Mouse (Mus musculus) spleen, adult 18-20 months (tissue): ENCODE data around the gene Zc2hc1c.

ENCODE experiments used
- DNase-seq, 2 experiments: peaks; one replicate each; pipeline ENCODE4 v3.0.0; 2022; ENCODE audit warnings: mixed read lengths in 2 of 2

Gene Zc2hc1c

DNA sequence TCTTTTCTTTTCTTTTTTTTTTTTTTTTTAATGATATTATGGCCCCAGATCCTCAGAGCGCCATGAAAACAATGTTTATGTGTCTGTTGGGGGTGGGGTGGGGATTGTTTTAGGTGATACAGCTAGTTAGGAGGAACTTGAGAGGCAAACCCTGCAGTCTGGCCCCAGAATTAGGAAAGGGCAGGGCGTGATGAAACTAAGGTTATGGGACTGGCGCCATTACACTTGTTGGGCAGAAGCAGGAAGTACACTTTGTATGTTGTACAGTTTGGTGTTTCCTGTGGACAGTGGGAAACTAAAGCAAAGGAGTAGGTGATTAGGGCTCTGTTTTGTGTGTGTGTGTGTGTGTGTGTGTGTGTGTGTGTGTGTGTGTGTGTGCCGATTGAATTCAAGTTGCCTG lies 51.6 kb downstream of the Zc2hc1c start:
- DNase-seq = peak in 1 of 2 experiments; percentile 10

DNA sequence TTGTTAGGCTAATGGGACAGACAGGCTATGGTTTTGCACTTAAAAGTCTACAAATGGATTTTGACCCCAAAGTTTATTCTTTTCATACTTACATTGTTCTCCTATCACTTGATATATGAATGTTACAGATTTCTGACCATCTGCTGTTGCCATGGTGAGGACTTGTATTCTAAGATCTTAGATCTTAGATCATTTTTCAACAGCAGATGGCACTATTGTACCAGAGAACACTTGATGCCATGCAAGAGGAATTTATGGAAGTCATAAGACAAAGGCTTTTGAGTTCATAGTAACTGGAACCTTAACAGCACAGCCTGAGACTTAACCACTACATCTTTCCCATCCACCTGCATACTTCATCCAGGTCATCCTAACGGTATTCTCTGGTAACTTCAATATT lies 52.7 kb downstream of the Zc2hc1c start:
- DNase-seq = no peak

DNA sequence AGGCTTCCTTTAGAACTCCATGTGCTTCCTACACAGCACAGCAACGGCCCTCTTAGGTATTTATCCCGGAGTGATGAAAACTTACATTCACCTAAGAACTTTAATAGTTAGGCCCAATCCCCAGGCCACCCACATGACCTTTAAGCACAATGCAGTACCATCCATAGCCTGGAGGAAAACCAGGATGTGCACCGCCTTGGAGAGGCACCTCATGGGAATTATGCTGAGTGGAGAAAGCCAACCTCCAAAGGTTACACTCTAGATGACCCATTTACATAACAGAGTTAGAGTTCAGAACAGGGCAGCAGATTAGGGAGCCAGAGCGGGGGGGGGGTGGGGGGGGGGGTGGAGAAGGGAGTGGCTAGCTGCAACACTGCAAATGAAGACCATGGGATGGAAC lies 53.9 kb downstream of the Zc2hc1c start:
- no peak for DNase-seq

DNA sequence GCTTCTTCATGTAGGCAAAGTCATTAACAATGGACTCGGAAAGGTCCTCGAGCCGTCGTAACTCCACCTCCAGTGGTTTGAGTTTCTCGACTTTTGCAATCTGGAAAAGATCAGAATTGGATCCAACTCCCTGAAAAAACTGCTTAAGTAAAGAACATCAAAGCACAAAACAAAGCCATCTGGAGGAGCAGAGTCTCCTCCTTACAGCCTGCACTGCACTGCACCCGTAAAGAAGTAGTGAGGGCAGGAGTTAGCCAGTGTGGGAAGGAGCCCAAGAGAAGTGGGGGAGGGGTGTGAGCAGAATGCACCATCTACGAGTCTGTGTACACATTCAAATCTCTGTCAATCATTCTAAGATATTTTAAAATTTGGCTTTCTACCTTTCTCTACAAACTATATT lies 55.9 kb downstream of the Zc2hc1c start:
- no peak for DNase-seq

DNA sequence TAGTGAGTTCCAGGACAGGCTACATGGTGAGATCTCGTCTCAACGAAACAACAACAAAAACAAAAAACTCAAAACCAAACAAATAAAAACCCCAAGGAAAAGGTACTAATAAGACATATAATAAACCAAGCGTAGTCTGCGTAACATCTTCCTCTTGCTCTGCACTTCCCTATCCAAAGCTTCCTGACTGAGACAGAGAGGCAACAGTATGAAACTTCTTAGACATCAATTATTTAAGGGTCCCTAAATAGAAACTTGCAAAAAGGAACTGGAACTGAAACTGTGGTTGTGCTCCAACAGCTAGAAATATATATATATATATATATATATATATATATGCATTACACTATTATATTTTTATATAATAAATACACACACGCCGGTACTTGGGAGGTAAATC lies 57.2 kb downstream of the Zc2hc1c start:
- no peak for DNase-seq

DNA sequence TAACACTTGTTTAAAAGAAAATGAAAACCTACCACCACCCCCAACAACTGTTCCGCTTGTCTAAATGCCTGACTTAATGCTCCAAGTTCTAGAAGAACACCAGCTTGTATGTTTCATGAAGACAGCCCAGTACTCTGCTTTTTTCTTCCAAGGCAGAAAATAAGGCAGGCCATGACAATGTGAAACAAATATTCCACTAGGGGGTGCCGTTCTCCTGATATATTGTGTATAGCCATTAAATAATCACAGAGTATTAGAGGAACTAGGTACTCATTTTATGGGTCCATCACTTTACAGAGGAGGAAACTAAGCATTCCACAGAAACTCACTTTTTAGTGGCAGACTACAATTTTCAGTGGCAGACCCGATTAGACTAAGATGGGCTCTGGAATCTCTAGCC lies 58.0 kb downstream of the Zc2hc1c start:
- no peak for DNase-seq

DNA sequence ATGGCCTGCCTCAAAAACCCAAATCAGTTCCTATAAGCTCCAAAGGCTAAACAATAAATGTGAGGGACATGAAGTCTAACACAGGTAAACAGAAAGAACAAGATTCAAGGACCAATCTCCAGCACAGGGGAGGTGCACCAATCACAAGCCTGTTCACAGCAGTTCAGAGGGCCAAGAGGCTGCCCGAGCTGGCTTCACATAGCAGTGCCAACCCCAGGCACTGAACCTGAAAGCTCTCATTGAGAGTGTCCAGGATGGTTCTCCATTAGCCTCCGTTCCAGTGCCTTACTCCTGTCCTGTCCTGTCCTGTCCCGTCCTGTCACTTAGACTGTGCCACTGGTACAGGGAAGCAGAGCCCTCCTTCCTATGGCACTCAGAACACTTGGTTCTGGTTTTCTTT lies 58.8 kb downstream of the Zc2hc1c start:
- no peak for DNase-seq

DNA sequence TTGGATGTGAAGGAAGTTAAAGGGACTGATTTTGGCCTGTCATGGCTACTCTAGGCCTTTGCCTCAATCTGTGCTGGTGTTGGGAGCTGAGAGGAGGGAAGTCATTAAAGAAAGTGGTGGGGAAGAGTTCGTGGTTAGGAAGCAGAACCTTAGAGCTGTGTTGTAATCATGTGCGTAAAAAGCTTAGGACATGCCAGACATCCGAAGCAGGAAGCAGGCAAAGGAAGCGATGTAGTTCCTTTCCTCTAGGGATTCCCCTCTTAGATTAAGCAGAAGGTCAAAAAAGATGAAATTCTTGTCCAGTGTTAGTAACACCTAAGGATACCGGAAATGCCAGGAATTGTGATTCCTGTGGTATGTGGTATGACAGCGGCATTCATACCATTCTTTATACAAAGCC lies 59.9 kb downstream of the Zc2hc1c start:
- no peak for DNase-seq
